Mouse (Mus musculus) kidney, adult 2 months (tissue): Measurements from ENCODE around the gene Kdm1a.

Experiments
- CTCF ChIP-seq: fragments of 200-500 bp; conservative IDR thresholded peaks from 2 replicates; pipeline ENCODE4 v1.5.1; 2011; ENCODE audit warnings: low read depth, mild to moderate bottlenecking, control low read depth, low read length, moderate library complexity, mixed read lengths; ENCODE audit not compliant: insufficient read depth, insufficient read length
- POLR2A ChIP-seq: fragments of 200-500 bp; IDR thresholded peaks from one replicate; pipeline ENCODE4 v1.6.1; 2011; ENCODE audit warnings: low read depth, low read length, control low read depth

DNA sequence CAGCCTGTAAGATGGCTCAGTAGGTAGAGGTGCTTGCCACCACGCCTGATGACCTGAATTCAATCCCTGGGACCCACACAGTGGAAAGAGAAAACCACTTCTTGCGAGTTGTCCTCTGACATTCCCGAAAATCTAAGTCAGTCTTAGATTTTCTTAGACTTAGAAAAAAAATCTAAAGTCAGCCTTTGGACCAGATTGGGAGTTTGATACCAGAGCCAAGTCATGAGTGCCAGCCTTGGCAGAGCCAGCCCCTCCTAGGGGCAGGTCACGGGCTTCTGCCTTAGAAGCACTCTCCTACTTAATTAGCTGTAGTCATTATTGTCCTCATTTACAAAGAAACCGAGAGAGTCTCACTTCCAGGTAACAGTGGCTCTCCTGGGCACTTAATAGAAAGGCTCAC, 19.4 kb upstream of the Kdm1a start:
- TF ChIP-seq CTCF = no peak
- TF ChIP-seq POLR2A = no peak
